Mouse (Mus musculus) brain, adult 10 weeks (tissue): Measurements from ENCODE around the gene Gm49510. TPM values are rescaled to one million over a fixed set of nuclear protein-coding genes. Genes with fewer than 3 reads are reported as not detected.

Source experiments
- polyA plus RNA-seq: library from polyadenylated mRNA; stranded (reverse); fragments of 350-450 nt; fragmentation: Illumina TruSeq; extraction: RNeasy Lipid Tissue Mini Kit (QIAGEN cat#74804); gene quantifications from one replicate; pipeline ENCODE4 v1.2.3, GENCODE M21; 2015; ENCODE audit warnings: low read depth, low replicate concordance

The Gm49510 gene
- polyA plus RNA-seq = not detected

GRCm38 (mm10) chr15:78899409-78899739 is at the start of gene Gm49510:
TSS of gene Gm49510 (plus strand) at chr15:78899667.

GRCm38 (mm10) chr15:78855303-78855965 is 44.0 kb upstream of the Gm49510 start, which contains the start of gene Lgals2:
TSS of gene Lgals2 (minus strand) at chr15:78855529.

GRCm38 (mm10) chr15:78876991-78877809 is 22.3 kb upstream of the Gm49510 start, which contains the start of gene Gga1:
TSS of gene Gga1 (plus strand) at chr15:78877190.

GRCm38 (mm10) chr15:78899740-78900584 is 495 bp downstream of the Gm49510 start, which contains the start of gene Sh3bp1:
TSS of gene Sh3bp1 (plus strand) at chr15:78899768.

GRCm38 (mm10) chr15:78913632-78914090 is 14.2 kb downstream of the Gm49510 start, which contains the start of gene Pdxp:
TSS of gene Pdxp (plus strand) at chr15:78913919.

GRCm38 (mm10) chr15:78926021-78926919 is 26.8 kb downstream of the Gm49510 start, which contains the start of gene Lgals1:
TSS of gene Lgals1 (plus strand) at chr15:78926725.

GRCm38 (mm10) chr15:78934784-78935320 is 35.4 kb downstream of the Gm49510 start, which contains the start of gene Nol12:
TSS of gene Nol12 (plus strand) at chr15:78934933.

GRCm38 (mm10) chr15:78947657-78948056 is 48.2 kb downstream of the Gm49510 start, which contains the start of gene Triobp:
TSS of gene Triobp (plus strand) at chr15:78947724.

Other genes with a start within 250 kb of the Gm49510 start
- 49.3 TPM for gene Elfn2, start 180.9 kb upstream of the Gm49510 start, polyA plus RNA-seq
- gene Mfng, start 126.2 kb upstream of the Gm49510 start, polyA plus RNA-seq = 3.7 TPM
- gene Card10, start 96.6 kb upstream of the Gm49510 start, polyA plus RNA-seq = 3.1 TPM
- 21.6 TPM for gene Cdc42ep1, start 57.0 kb upstream of the Gm49510 start, polyA plus RNA-seq
- gene Lgals2, start 44.1 kb upstream of the Gm49510 start, polyA plus RNA-seq = not detected
- 48.9 TPM for gene Gga1, start 22.5 kb upstream of the Gm49510 start, polyA plus RNA-seq
- gene Sh3bp1, start 101 bp downstream of the Gm49510 start, polyA plus RNA-seq = 21.5 TPM
- gene Pdxp, start 14.3 kb downstream of the Gm49510 start, polyA plus RNA-seq = 188 TPM
- gene Lgals1, start 27.1 kb downstream of the Gm49510 start, polyA plus RNA-seq = 46.4 TPM
- 42.8 TPM for gene Nol12, start 35.3 kb downstream of the Gm49510 start, polyA plus RNA-seq
- 7.6 TPM for gene Triobp, start 48.1 kb downstream of the Gm49510 start, polyA plus RNA-seq
- gene H1f0, start 128.8 kb downstream of the Gm49510 start, polyA plus RNA-seq = 136 TPM
- gene Galr3, start 142.2 kb downstream of the Gm49510 start, polyA plus RNA-seq = not detected
- gene Ankrd54, start 163.2 kb downstream of the Gm49510 start, polyA plus RNA-seq = 20.0 TPM
- 88.2 TPM for gene Eif3l, start 175.5 kb downstream of the Gm49510 start, polyA plus RNA-seq
- gene Micall1, start 209.2 kb downstream of the Gm49510 start, polyA plus RNA-seq = 24.2 TPM
- 122 TPM for gene Polr2f, start 241.3 kb downstream of the Gm49510 start, polyA plus RNA-seq
- 13.7 TPM for gene 1700088E04Rik, start 241.6 kb downstream of the Gm49510 start, polyA plus RNA-seq